Mouse (Mus musculus): ENCODE measurements around the gene Atad3a.
"Not testable (repeated sequence)": the region's sequence is repeated elsewhere in the genome, so short reads cannot be mapped to it uniquely, and the experiment has no call there.

Atad3a gene

DNA sequence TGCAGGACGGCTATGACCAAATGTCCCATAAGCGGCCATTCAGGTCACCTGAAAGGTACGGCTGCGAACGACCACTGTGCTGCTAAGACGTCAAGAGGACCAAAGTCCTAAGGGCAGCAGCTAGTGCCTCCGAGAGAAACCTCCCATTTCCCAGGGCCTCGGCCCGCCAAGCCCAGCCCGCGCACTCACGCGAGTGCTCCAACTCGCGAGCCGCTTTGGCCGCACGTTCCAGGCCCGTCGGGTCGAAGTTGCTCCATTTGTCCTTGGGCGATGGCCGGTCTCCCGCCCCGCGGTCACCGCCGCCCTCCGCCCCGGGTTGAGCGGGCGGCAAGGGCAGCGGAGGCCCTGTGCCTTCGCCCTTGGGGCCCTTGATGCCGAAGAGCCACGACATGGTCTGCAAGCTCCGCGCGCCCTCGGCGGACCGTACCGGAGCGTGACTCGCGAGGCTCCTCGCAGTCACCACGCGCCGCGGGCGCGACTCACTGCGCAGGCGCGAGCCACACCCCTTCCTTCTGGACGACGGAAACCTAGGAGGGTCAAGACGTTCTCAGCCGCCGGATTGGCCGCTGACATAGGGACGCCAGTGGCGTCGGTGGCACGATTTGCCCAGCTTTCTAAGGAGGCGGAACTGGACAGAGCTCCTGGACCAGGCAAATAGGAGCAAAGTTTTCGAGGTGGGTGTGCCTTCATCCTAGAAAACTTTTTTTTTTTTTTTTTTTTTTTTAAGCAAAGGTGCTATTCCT is at the start of gene Atad3a:
Atad3a (minus strand) TSS at position 481 of the 743 bp plus-strand sequence.
- in situ Hi-C loops (cut with MboI; ENCODE audit: low pct_unique_long_range_greater_than_20kb in 1 of 2, low sequenced_read_pairs in 2 of 2, unreplicated experiment in 1 of 2), result no loop called here

- in situ Hi-C loops (cut with MboI; ENCODE audit: low pct_unique_long_range_greater_than_20kb in 1 of 2, low sequenced_read_pairs in 2 of 2, unreplicated experiment in 1 of 2), result no loop called here
Measured at GRCm38 (mm10) chr4:155807841-155808240, 46.9 kb upstream of the Atad3a start.

DNA sequence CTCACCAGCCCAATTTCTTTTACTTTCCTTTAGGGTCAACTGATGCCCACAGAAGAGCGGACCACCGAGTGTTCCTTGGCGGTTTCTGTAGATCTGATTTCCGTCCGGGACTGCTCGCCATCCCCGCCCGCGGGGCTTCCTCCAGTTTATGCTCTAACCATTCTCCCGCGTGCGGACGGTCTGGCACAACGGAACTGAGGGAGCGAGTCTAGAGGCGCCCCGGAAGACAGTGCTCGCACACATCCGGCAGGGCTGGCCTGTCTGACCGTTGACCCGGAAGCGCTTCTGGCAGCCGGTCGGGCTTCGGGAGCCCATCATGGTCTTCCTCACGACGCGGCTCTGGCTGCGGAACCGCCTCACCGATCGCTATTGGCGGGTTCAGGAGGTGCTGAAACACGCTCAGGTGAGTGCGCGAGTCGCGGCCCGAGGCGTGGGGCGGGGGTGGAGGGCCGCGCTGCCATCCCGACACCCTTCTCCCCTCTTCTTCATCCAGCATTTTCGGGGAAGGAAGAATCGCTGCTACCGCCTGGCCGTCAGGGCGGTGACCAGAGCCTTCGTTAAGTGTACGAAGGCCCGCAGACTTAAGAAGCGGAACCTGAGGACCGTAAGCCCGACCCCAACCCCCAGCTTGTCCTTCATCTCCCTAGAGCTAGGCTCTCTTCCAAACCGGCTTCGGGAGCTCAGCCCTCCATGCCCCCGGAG is 42.6 kb upstream of the Atad3a start:
- in situ Hi-C loops (cut with MboI; ENCODE audit: low pct_unique_long_range_greater_than_20kb in 1 of 2, low sequenced_read_pairs in 2 of 2, unreplicated experiment in 1 of 2), result no loop called here

- in situ Hi-C loops (cut with MboI; ENCODE audit: low pct_unique_long_range_greater_than_20kb in 1 of 2, low sequenced_read_pairs in 2 of 2, unreplicated experiment in 1 of 2), result no loop called here
Measured at GRCm38 (mm10) chr4:155802741-155803339, 41.9 kb upstream of the Atad3a start, which contains the start of gene Mrpl20. Gene Mrpl20 (plus strand): TSS chr4:155802878.

- in situ Hi-C loops (cut with MboI; ENCODE audit: low pct_unique_long_range_greater_than_20kb in 1 of 2, low sequenced_read_pairs in 2 of 2, unreplicated experiment in 1 of 2), result no loop called here
Measured at GRCm38 (mm10) chr4:155802075-155802474, 41.2 kb upstream of the Atad3a start.

DNA sequence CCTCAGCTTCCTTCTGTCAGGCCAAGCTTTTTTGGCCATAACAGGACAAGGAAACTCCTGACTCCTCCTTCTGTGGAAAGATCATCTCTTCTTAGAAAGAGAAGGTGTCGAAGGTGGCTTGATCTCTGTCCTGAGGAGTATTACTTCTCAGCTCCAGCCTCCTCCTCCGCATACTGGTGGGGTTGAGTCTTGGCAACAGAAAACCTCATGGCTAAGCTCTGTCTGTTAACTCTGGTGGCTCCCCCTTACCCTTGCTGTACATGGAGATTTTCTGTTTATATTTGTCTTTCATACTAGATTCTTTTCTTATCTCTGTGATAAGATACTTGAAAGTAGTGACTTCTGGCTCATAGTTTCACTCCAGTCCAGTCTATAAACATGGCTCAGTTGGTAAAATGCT is 32.8 kb upstream of the Atad3a start:
- in situ Hi-C loops (cut with MboI; ENCODE audit: low pct_unique_long_range_greater_than_20kb in 1 of 2, low sequenced_read_pairs in 2 of 2, unreplicated experiment in 1 of 2), result no loop called here

GRCm38 (mm10) chr4:155791240-155791933 is 30.5 kb upstream of the Atad3a start:
- in situ Hi-C loops (cut with MboI; ENCODE audit: low pct_unique_long_range_greater_than_20kb in 1 of 2, low sequenced_read_pairs in 2 of 2, unreplicated experiment in 1 of 2), result no loop called here

- in situ Hi-C loops (cut with MboI; ENCODE audit: low pct_unique_long_range_greater_than_20kb in 1 of 2, low sequenced_read_pairs in 2 of 2, unreplicated experiment in 1 of 2), result no loop called here
Measured at GRCm38 (mm10) chr4:155790650-155791161, 29.8 kb upstream of the Atad3a start.

- in situ Hi-C loops (cut with MboI; ENCODE audit: low pct_unique_long_range_greater_than_20kb in 1 of 2, low sequenced_read_pairs in 2 of 2, unreplicated experiment in 1 of 2), result no loop called here
Measured at GRCm38 (mm10) chr4:155790021-155790489, 29.2 kb upstream of the Atad3a start, which contains the start of gene Ankrd65. Gene Ankrd65 (plus strand): TSS chr4:155790439.

GRCm38 (mm10) chr4:155788833-155789232 is 27.9 kb upstream of the Atad3a start:
- in situ Hi-C loops (cut with MboI; ENCODE audit: low pct_unique_long_range_greater_than_20kb in 1 of 2, low sequenced_read_pairs in 2 of 2, unreplicated experiment in 1 of 2), result not testable (repeated sequence)

DNA sequence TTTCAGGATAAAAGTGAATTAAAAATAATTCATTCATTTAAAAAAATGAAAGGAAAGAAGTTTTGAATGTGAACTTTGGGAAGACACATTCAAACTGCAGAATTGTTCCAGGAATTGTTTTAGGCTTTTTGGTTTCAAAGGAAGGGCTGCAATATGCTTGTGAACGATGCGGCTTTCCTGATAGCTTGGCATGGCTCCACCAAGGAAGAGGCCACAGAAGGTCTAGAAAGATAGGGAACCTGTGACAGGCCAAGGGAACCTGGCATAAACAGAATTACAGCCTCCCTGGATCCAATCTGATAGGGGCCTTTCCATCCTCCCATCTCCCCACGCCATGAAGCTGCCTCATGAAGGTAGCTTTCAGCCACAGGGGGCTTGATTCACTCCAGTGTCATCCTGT is 27.4 kb upstream of the Atad3a start:
- in situ Hi-C loops (cut with MboI; ENCODE audit: low pct_unique_long_range_greater_than_20kb in 1 of 2, low sequenced_read_pairs in 2 of 2, unreplicated experiment in 1 of 2), result no loop called here

GRCm38 (mm10) chr4:155785819-155786218 is 24.9 kb upstream of the Atad3a start, which contains the start of gene Tmem88b:
Gene Tmem88b (minus strand): TSS chr4:155785874.
- in situ Hi-C loops (cut with MboI; ENCODE audit: low pct_unique_long_range_greater_than_20kb in 1 of 2, low sequenced_read_pairs in 2 of 2, unreplicated experiment in 1 of 2), result no loop called here

GRCm38 (mm10) chr4:155785246-155785645 is 24.4 kb upstream of the Atad3a start:
- in situ Hi-C loops (cut with MboI; ENCODE audit: low pct_unique_long_range_greater_than_20kb in 1 of 2, low sequenced_read_pairs in 2 of 2, unreplicated experiment in 1 of 2), result no loop called here

- in situ Hi-C loops (cut with MboI; ENCODE audit: low pct_unique_long_range_greater_than_20kb in 1 of 2, low sequenced_read_pairs in 2 of 2, unreplicated experiment in 1 of 2), result no loop called here
Measured at GRCm38 (mm10) chr4:155784081-155784701, 23.3 kb upstream of the Atad3a start.

DNA sequence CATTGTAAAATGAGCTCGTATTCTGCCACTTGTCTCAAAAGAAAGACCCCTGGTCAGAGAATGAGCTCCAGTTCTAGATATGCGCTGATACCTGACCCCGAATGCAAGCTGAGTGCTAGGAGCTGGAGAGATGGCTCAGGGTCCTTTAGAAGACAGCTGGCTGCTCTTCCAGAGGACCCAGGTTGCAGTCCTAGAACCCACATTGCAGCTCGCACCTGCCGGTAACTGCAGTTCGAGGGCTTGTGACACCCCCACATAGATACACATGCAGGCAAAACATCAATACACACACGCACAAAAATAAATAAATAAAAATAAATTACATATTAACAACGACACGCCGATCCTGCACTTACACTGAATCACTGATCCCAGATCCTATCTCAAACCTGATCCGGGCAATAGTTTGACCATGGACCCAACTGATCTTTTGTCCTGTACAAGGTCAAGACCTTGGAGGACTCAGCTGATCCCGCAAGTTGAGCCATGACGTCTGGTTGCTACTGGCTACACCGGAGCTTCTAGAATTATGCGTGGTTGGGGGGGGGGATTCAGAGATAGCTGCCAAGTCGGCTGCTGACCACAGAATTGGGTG is 22.7 kb upstream of the Atad3a start:
- in situ Hi-C loops (cut with MboI; ENCODE audit: low pct_unique_long_range_greater_than_20kb in 1 of 2, low sequenced_read_pairs in 2 of 2, unreplicated experiment in 1 of 2), result no loop called here

DNA sequence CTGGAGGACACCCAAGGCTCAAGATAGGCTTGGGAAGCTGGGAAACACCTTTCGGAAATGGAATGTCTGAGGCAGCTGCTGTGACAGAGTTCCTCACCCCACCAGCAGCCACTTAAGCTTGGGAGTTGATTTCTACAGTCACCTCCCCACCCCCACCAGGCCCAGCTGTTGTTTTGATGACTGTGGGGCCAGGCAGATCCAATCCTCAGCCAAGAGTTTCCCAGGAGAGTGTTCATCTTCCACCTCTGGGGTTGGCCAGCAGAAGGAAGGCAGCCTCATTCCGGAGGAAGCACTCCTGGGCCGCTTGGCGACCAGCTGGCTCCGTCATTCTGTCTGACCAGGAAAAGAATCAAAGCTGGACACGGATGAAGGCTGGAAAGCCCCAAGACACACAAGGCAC is 20.0 kb upstream of the Atad3a start:
- in situ Hi-C loops (cut with MboI; ENCODE audit: low pct_unique_long_range_greater_than_20kb in 1 of 2, low sequenced_read_pairs in 2 of 2, unreplicated experiment in 1 of 2), result no loop called here

GRCm38 (mm10) chr4:155779498-155779897 is 18.6 kb upstream of the Atad3a start:
- in situ Hi-C loops (cut with MboI; ENCODE audit: low pct_unique_long_range_greater_than_20kb in 1 of 2, low sequenced_read_pairs in 2 of 2, unreplicated experiment in 1 of 2), result no loop called here

GRCm38 (mm10) chr4:155777816-155778215 is 16.9 kb upstream of the Atad3a start:
- in situ Hi-C loops (cut with MboI; ENCODE audit: low pct_unique_long_range_greater_than_20kb in 1 of 2, low sequenced_read_pairs in 2 of 2, unreplicated experiment in 1 of 2), result no loop called here
